ENCODE assay signal across 2 mouse cellular contexts in the genomic region with DNA sequence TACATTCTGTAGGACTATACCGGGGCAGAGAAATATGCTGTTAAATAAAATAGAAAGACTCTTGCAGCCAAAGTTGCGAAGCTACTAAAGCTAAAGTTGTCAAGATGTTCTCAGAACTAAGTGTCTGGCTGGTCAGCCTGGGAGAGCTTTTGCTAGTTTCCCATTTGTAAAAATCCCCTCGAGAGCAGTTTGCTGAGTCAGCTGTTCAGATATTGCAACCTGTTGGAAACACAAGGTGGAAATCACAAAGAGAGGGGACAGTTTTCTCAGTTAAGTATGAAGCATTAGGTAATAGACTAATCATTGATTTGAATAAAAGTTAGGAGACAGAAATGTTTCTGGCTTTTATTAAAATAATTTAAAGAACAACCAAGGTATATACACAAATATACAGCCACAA.
TF ChIP-seq lines count a peak whose summit lies in the region.

No protein-coding gene starts in this region.

TF ChIP-seq in CH12.LX, 34 proteins besides CTCF, POLR2A, EP300 and RAD21:
- TF ChIP-seq MAFK (IDR thresholded peaks at IDR 0.05; ENCODE audit: insufficient replicate concordance, low read length) (peak; percentile 97), MAZ (IDR thresholded peaks at IDR 0.05; ENCODE audit: low read depth, low read length) (no peak)

TF ChIP-seq in MEL, 35 proteins besides CTCF, POLR2A, EP300 and RAD21:
- TF ChIP-seq MAFK (IDR thresholded peaks at IDR 0.05; ENCODE audit: borderline replicate concordance, low read depth, low read length) (peak; percentile 88), NELFE (IDR thresholded peaks at IDR 0.05; ENCODE audit: low read depth, low read length) (no peak)
